Comparison of ENCODE assay signal across 9 mouse cellular contexts in genomic region chr2:118445696-118446674, GRCm38 (mm10). TPM values are rescaled to one million over a fixed set of nuclear protein-coding genes. Genes with fewer than 3 reads are reported as not detected.
DNase-seq lines count a peak whose midpoint lies in the region; TF ChIP-seq lines count a peak whose summit lies in the region.
"Had no signal": no experiment of that assay in that cellular context is flagged by ENCODE, and none has a peak within 500 bp of the region (broad histone marks: within the 10 kb centered on the region; RNA-seq: fewer than 3 reads in every experiment).

No protein-coding gene starts in this region.

- no peaks in the 10 kb centered on the region for H3K4me1 ChIP-seq in cerebellum, adult 2 months (ENCODE audit: control insufficient read depth, insufficient read depth, low read length)

- H3K27me3 ChIP-seq in cerebellum, adult 2 months (ENCODE audit: control insufficient read depth, insufficient read depth, low read length), result no peaks in the 10 kb centered on the region

- no peak for TF ChIP-seq CTCF in cerebellum, adult 2 months (IDR thresholded peaks at IDR 0.05; ENCODE audit: borderline replicate concordance, insufficient read depth, low read depth, low read length)

- no peak overlapping the region for H3K27ac ChIP-seq in cerebellum, adult 2 months (ENCODE audit: insufficient read depth, low read length)

- TF ChIP-seq POLR2A in cerebellum, adult 2 months (IDR thresholded peaks at IDR 0.05; ENCODE audit: borderline replicate concordance, insufficient read depth, low read length), result no peak

- H3K4me3 ChIP-seq in cerebellum, adult 2 months (replicated peaks; ENCODE audit: insufficient read depth, low read depth, low read length), result no peak overlapping the region

- 42% methylated on average over 13 of the region's 13 CpGs for WGBS in cerebellum, adult 2 months

- DNase-seq in cerebellum, postnatal 10 days, result peak; percentile 30 to 44
- DNase-seq in cerebellum, adult 2 months, result no peak
- DNase-seq in left cerebral cortex, adult 11 months (ENCODE audit: low spot score), result peak; percentile 40
- no peak for DNase-seq in left cerebral cortex, adult 18-20 months (ENCODE audit: low spot score in 2 of 2)
- DNase-seq in testis, postnatal 10 days (ENCODE audit: low spot score), result peak; percentile 63
- no peak for DNase-seq in testis, postnatal 14 days (ENCODE audit: low spot score)
- peak; percentile 33 for DNase-seq in telencephalon, adult 2 months (ENCODE audit: low read depth, low spot score)
- DNase-seq in kidney, adult 9 months, result no peak
- DNase-seq: lung, postnatal 14 days had no signal

RNA-seq across cellular contexts. Expression of gene Srp14, which starts 33.5 kb away (rescaled TPM):
- 219 and 221 TPM in 2 replicates for polyA plus RNA-seq in cerebellum, adult 2 months (2012; rRNA removed)
- total RNA-seq in left cerebral cortex, adult 18-20 months (2021), result 100 to 1,000 TPM; 160 to 170 TPM

RNA-seq across cellular contexts. Expression of gene Eif2ak4, which starts 57.6 kb away (rescaled TPM):
- polyA plus RNA-seq in cerebellum, adult 2 months (2012; rRNA removed), result 21.5 and 23.0 TPM in 2 replicates
- 10 to 100 TPM; 18.8 to 21.5 TPM for total RNA-seq in left cerebral cortex, adult 18-20 months (2021)

Comparison
In these comparisons a context has a peak if more than half of its experiments do, and no peak if none do; other contexts are left out.
1. DNase-seq: peak in cerebellum, postnatal 10 days (2 of 2), left cerebral cortex, adult 11 months (single experiment), testis, postnatal 10 days (single experiment) and telencephalon, adult 2 months (single experiment); none in cerebellum, adult 2 months (0 of 2), left cerebral cortex, adult 18-20 months (0 of 2), testis, postnatal 14 days (single experiment) and kidney, adult 9 months (single experiment).